Mouse (Mus musculus): ENCODE measurements around the gene Rnf166. TPM values are rescaled to one million over a fixed set of nuclear protein-coding genes. Genes with fewer than 3 reads are reported as not detected.

Rnf166 gene
- polyA plus RNA-seq, 2 experiments = 47.0 to 80.1 TPM

DNA sequence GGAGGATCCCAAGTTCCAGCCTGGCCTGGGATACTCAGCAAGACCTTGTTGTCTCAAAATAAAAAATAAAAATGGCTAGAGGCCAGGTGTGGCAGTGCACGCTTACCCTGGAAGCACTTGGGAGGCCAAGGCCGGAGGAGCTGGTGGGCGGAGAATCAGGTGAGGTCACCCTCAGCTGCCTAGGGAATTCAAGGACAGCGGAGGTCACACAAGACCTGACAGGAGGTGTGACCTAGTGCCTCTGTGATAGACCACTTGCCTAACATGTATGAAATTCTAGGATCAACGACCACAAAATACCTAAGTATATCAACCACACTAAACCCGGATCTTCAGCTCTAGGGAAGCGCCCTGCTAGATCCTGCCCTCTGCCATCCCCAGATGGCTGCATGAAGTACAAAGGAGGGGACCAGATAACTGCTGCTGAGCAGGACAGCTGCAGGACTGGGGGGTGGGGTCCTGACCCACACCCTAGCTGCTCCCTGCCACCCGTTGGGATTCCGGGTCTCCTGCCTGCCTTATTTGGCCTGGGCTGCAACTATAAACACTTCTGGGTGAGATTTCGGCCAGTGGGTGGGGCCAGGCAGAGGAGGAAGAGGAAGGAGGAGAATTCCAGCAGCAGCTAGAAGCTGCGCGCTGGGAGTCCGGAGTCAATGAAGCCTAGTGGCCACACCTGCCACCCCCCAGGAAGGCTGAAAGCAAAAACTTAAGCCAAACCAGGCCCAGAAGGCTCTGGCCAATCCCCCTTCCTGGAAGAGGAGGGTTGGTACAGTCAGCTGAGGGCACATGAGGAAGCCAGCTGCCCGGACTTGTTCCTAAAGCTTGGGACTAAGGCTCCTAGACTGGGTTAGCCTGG, 47.2 kb upstream of the Rnf166 start:
- Histone ChIP-seq H3K4me2 (replicated peaks; ENCODE audit: low read depth, low read length, severe bottlenecking) (peak overlapping the region; percentile 29), H3K27me3 (ENCODE audit: control insufficient read depth, insufficient read depth, low read length) (no peaks in the 10 kb centered on the region), H3K9ac (ENCODE audit: low read depth, low read length, severe bottlenecking) (peak overlapping the region; percentile 6; the same call in 1 of the 2 replicates), H3K27ac (replicated peaks; ENCODE audit: low read depth, low read length) (peak overlapping the region; percentile 48), H3K9me3 (ENCODE audit: control insufficient read depth, low read length) (no peaks in the 10 kb centered on the region), H3K36me3 (ENCODE audit: control insufficient read depth, insufficient read depth, low read length) (no peaks in the 10 kb centered on the region), H3K4me1 (ENCODE audit: control insufficient read depth, insufficient read depth, low read length) (peaks cover 40% of the 10 kb centered on the region), H3K4me3 (replicated peaks; ENCODE audit: low read length) (0 out of 2 replicates have a peak overlapping the region, but pooled peaks have one; percentile 2)
- 41% methylated on average over 14 of the region's 14 CpGs for WGBS
- no peak for TF ChIP-seq POLR2A (IDR thresholded peaks at IDR 0.05; ENCODE audit: borderline replicate concordance, extremely low read depth, insufficient read depth, insufficient read length)
- DNase-seq (ENCODE audit: low spot score) = no peak
- ATAC-seq (ENCODE audit: low FRiP score, low read depth) = no peak

DNA sequence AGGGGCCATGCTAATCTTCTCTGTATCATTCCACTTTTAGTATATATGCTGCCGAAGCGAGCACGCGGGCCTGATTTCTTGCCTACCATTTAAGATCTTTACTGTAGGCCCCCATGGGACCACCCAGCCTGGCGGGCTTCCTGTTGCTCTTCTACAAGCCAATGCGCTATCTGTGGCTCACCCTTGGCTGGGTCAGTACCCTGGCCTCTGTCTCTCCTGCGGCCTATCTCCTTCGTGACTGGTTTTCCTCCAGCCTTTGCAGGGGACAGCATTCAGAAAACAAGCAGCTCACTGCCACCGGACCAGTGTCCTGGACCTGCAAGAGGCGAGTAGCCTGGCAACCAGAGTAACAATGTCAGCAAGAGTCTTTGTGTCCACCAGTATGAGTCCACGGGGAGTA, 44.7 kb upstream of the Rnf166 start:
- Histone ChIP-seq H3K4me3 (replicated peaks; ENCODE audit: low read length) (no peak overlapping the region), H3K4me1 (ENCODE audit: control insufficient read depth, insufficient read depth, low read length) (peaks cover 44% of the 10 kb centered on the region), H3K9ac (ENCODE audit: low read depth, low read length, severe bottlenecking) (no peak overlapping the region), H3K4me2 (replicated peaks; ENCODE audit: low read depth, low read length, severe bottlenecking) (no peak overlapping the region), H3K27me3 (ENCODE audit: control insufficient read depth, insufficient read depth, low read length) (no peaks in the 10 kb centered on the region), H3K9me3 (ENCODE audit: control insufficient read depth, low read length) (no peaks in the 10 kb centered on the region), H3K27ac (replicated peaks; ENCODE audit: low read depth, low read length) (no peak overlapping the region), H3K36me3 (ENCODE audit: control insufficient read depth, insufficient read depth, low read length) (no peaks in the 10 kb centered on the region)
- 80% methylated on average over 11 of the region's 11 CpGs for WGBS
- TF ChIP-seq POLR2A (IDR thresholded peaks at IDR 0.05; ENCODE audit: borderline replicate concordance, extremely low read depth, insufficient read depth, insufficient read length) = no peak
- ATAC-seq (ENCODE audit: low FRiP score, low read depth) (no peak), DNase-seq (ENCODE audit: low spot score) (no peak)

DNA sequence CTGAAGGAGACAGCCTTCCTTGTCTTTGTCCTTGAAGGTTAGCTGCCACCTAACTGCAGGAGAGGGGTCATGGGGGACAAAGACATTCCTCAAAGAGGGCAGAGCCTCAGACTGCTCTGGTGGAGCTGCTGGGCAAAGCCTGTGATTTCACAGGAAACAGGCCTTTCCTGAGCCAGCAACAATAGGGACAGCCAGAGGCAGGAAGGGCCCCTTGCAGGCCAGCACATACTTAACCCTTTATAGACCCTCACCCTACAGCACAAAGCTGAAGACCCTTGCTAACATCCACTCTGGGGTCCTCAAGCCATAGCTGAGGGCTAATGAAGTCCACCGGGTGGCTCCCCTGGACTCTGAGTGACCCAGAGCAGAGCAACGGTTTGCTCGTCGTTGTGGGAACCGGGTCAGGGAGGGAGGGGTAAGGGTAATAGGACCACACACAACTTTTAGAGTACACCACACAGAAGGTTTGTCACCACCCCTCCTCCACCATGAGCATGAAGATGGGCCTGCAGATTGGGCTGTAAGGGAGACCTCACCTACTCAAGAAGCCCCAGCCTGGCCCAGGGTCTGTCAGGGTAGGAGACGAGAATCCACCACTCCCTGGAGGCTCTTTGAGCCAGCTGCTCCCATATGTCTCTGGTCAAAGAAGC, 41.8 kb upstream of the Rnf166 start:
- Histone ChIP-seq H3K9me3 (ENCODE audit: control insufficient read depth, low read length) (no peaks in the 10 kb centered on the region), H3K36me3 (ENCODE audit: control insufficient read depth, insufficient read depth, low read length) (peaks cover 4% of the 10 kb centered on the region; the same call in 1 of the 2 replicates), H3K4me2 (replicated peaks; ENCODE audit: low read depth, low read length, severe bottlenecking) (no peak overlapping the region; the same call in 1 of the 2 replicates), H3K4me1 (ENCODE audit: control insufficient read depth, insufficient read depth, low read length) (peaks cover 18% of the 10 kb centered on the region), H3K27ac (replicated peaks; ENCODE audit: low read depth, low read length) (peak overlapping the region; percentile 74), H3K27me3 (ENCODE audit: control insufficient read depth, insufficient read depth, low read length) (no peaks in the 10 kb centered on the region), H3K9ac (ENCODE audit: low read depth, low read length, severe bottlenecking) (peak overlapping the region; percentile 34; the same call in 1 of the 2 replicates), H3K4me3 (replicated peaks; ENCODE audit: low read length) (no peak overlapping the region)
- no peak for TF ChIP-seq POLR2A (IDR thresholded peaks at IDR 0.05; ENCODE audit: borderline replicate concordance, extremely low read depth, insufficient read depth, insufficient read length)
- ATAC-seq (ENCODE audit: low FRiP score, low read depth) (peak; percentile 39), DNase-seq (ENCODE audit: low spot score) (peak; percentile 31)
- 10% methylated on average over 6 of the region's 6 CpGs for WGBS

DNA sequence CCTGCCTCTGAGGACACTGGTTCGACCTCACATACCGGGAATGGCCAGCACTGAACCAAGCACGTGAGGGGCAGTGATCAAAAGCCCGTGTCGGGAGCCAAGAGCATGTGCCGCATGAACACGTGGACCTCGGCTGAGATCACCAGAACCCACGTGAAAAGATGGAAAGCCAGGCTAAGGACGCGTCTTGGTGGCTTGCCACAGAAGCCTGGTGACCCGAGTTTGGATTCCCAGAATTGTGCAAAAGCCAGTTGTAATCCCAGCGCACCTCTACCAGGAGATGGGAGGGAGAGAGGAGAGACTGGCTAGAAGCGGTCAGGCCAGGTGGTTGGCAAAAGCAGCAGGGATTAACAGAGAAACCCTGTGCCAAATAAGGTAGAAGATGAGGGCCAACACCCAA, 39.8 kb upstream of the Rnf166 start:
- DNase-seq (ENCODE audit: low spot score) (no peak), ATAC-seq (ENCODE audit: low FRiP score, low read depth) (no peak)
- no peaks in the 10 kb centered on the region for H3K27me3 ChIP-seq (ENCODE audit: control insufficient read depth, insufficient read depth, low read length)
- peaks cover 10% of the 10 kb centered on the region; the same call in 1 of the 2 replicates for H3K36me3 ChIP-seq (ENCODE audit: control insufficient read depth, insufficient read depth, low read length)
- H3K4me2 ChIP-seq (replicated peaks; ENCODE audit: low read depth, low read length, severe bottlenecking) = no peak overlapping the region
- no peak for TF ChIP-seq POLR2A (IDR thresholded peaks at IDR 0.05; ENCODE audit: borderline replicate concordance, extremely low read depth, insufficient read depth, insufficient read length)
- no peak overlapping the region for H3K9ac ChIP-seq (ENCODE audit: low read depth, low read length, severe bottlenecking)
- peaks cover 23% of the 10 kb centered on the region for H3K4me1 ChIP-seq (ENCODE audit: control insufficient read depth, insufficient read depth, low read length)
- WGBS = 93% methylated on average over 14 of the region's 14 CpGs
- no peak overlapping the region for H3K27ac ChIP-seq (replicated peaks; ENCODE audit: low read depth, low read length)
- no peak overlapping the region for H3K4me3 ChIP-seq (replicated peaks; ENCODE audit: low read length)
- no peaks in the 10 kb centered on the region for H3K9me3 ChIP-seq (ENCODE audit: control insufficient read depth, low read length)

GRCm38 (mm10) chr8:122512392-122512791, 36.5 kb upstream of the Rnf166 start:
- H3K4me3 ChIP-seq (replicated peaks; ENCODE audit: low read length) = no peak overlapping the region
- H3K4me1 ChIP-seq (ENCODE audit: control insufficient read depth, insufficient read depth, low read length) = peaks cover 10% of the 10 kb centered on the region
- peaks cover 12% of the 10 kb centered on the region for H3K36me3 ChIP-seq (ENCODE audit: control insufficient read depth, insufficient read depth, low read length)
- no peak for DNase-seq (ENCODE audit: low spot score)
- no peak overlapping the region for H3K4me2 ChIP-seq (replicated peaks; ENCODE audit: low read depth, low read length, severe bottlenecking)
- no peak for ATAC-seq (ENCODE audit: low FRiP score, low read depth)
- no peak for TF ChIP-seq POLR2A (IDR thresholded peaks at IDR 0.05; ENCODE audit: borderline replicate concordance, extremely low read depth, insufficient read depth, insufficient read length)
- H3K27me3 ChIP-seq (ENCODE audit: control insufficient read depth, insufficient read depth, low read length) = no peaks in the 10 kb centered on the region
- H3K9me3 ChIP-seq (ENCODE audit: control insufficient read depth, low read length) = no peaks in the 10 kb centered on the region
- 66% methylated on average over 7 of the region's 7 CpGs for WGBS
- H3K27ac ChIP-seq (replicated peaks; ENCODE audit: low read depth, low read length) = peak overlapping the region; percentile 74; the same call in 1 of the 2 replicates
- H3K9ac ChIP-seq (ENCODE audit: low read depth, low read length, severe bottlenecking) = no peak overlapping the region

Measured in limb, embryonic 14.5 days (tissue).